Mouse (Mus musculus) forebrain, postnatal 0 days (tissue): ENCODE measurements around the gene Foxd2. TPM values are rescaled to one million over a fixed set of nuclear protein-coding genes. Genes with fewer than 3 reads are reported as not detected.

Experiments
- ATAC-seq: fragments of 200-750 bp; cut with Nextera tagmentation; 2 replicates; pipeline ENCODE4 v1.8.0; 2017; ENCODE audit warnings: mild to moderate bottlenecking, moderate library complexity
- DNase-seq: peaks from one replicate; pipeline ENCODE4 v3.0.0-alpha.2; 2015
- H3K27ac ChIP-seq: fragments of 300-500 bp; sonication (generic); 2 replicates; pipeline ENCODE4 v1.5.1; 2014; ENCODE audit warnings: low read depth, mild to moderate bottlenecking, antibody characterized with exemption, low read length, moderate library complexity, mixed read lengths
- H3K27me3 ChIP-seq: fragments of 300-500 bp; sonication (generic); 2 replicates; pipeline ENCODE4 v1.6.1; 2014; ENCODE audit warnings: mild to moderate bottlenecking, low read length, mixed read lengths; ENCODE audit not compliant: insufficient read depth
- H3K36me3 ChIP-seq: fragments of 300-500 bp; sonication (generic); 2 replicates; pipeline ENCODE4 v1.6.1; 2014; ENCODE audit warnings: mild to moderate bottlenecking, moderate library complexity; ENCODE audit not compliant: insufficient read depth
- H3K4me1 ChIP-seq: fragments of 300-500 bp; sonication (generic); 2 replicates; pipeline ENCODE4 v1.6.1; 2014; ENCODE audit warnings: antibody characterized with exemption; ENCODE audit not compliant: insufficient read depth
- H3K4me2 ChIP-seq: fragments of 300-500 bp; sonication (generic); 2 replicates; pipeline ENCODE4 v1.6.1; 2014; ENCODE audit warnings: low read depth, mild to moderate bottlenecking, moderate library complexity
- H3K4me3 ChIP-seq: fragments of 300-500 bp; sonication (generic); 2 replicates; pipeline ENCODE4 v1.5.1; 2014; ENCODE audit warnings: low read depth, low read length, mixed read lengths
- H3K9ac ChIP-seq: fragments of 300-500 bp; sonication (generic); 2 replicates; pipeline ENCODE4 v1.6.1; 2014; ENCODE audit warnings: mild to moderate bottlenecking
- H3K9me3 ChIP-seq: fragments of 300-500 bp; sonication (generic); 2 replicates; pipeline ENCODE4 v1.6.1; 2016; ENCODE audit warnings: low read length
- CTCF ChIP-seq: sonication (generic); IDR thresholded peaks from 2 replicates; pipeline ENCODE4 v1.5.1; 2016; ENCODE audit warnings: antibody characterized with exemption, control low read depth, low read depth
- WGBS: fragments of 180-500 bp; shearing (Covaris S2); extraction: QIAGEN DNeasy Blood & Tissue Kit; methylation state at CpG from one replicate; pipeline ENCODE4 v1.1.7; 2014; 5-methylcytosine and 5-hydroxymethylcytosine counted together
- polyA plus RNA-seq: library from polyadenylated mRNA; unstranded; fragments of >200 nt; fragmentation: Nextera tagmentation; extraction: Ambion mirVana; gene quantifications from 2 replicates; pipeline ENCODE4 v1.2.1, GENCODE M21; 2015
- total RNA-seq: library from RNA; depleted of rRNA; stranded (reverse); fragments of >200 nt; gene quantifications from 2 replicates; pipeline ENCODE4 v1.2.3, GENCODE M21; 2014

Foxd2 gene
- total and polyA plus RNA-seq, 2 experiments from 2014 or later = 0.28 to 1.8 TPM

DNA sequence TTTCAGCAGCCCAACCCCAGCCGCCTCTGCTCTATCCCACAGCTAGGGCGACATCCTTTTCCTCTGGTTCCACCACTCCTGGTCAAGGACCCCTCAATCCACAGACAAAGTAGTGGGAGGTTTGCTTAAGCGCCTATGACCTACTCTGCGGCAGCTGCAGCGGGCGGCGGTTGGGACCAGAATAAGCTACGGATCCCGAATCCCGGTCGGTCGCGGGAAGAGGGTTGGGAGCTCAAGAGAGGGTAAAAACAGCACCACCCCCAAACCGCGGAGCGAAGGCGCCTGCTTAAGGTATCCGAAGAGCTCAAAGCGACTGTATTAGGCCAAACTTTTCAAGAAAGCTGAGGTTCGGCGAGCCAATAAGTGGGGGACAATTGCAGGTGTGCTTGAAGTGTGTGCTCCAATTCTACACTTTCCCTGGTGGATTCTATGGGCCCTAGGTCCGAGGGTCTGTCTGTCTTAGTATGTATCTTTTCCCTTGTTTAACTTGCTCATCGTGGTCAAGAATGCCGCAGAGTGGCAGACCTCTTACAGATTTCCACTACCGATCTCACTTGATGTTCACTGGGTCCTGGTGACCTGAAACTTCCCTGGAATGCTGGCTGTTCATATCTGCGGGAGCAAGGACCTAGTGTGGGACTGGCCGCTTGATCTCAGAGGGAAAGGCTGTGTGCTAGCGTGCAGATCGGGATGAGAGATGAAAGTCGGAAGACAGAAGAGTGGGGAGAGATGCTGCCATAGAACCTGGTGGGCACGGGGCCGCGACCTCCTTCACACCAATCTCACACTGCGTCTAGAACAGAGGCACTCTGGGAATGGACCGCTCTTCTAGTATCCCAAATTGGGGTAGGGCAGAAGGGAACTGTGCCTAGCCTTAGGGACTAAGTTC is 4.3 kb upstream of the Foxd2 start:
- no peak for ATAC-seq
- Histone ChIP-seq H3K9ac (no peak overlapping the region), H3K36me3 (no peaks in the 10 kb centered on the region), H3K27me3 (peaks cover 89% of the 10 kb centered on the region), H3K9me3 (no peaks in the 10 kb centered on the region), H3K4me1 (no peaks in the 10 kb centered on the region), H3K4me3 (no peak overlapping the region), H3K4me2 (no peak overlapping the region), H3K27ac (no peak overlapping the region)
- WGBS = 5% methylated on average over 35 of the region's 35 CpGs
- TF ChIP-seq CTCF = no peak
- no peak for DNase-seq

GRCm38 (mm10) chr4:114909602-114910484 is 1.2 kb upstream of the Foxd2 start:
- Histone ChIP-seq H3K4me3 (peak overlapping the region; percentile 29; the same call in 1 of the 2 replicates), H3K27ac (no peak overlapping the region), H3K4me2 (peak overlapping the region; percentile 43), H3K36me3 (no peaks in the 10 kb centered on the region), H3K27me3 (peaks cover 87% of the 10 kb centered on the region), H3K4me1 (no peaks in the 10 kb centered on the region), H3K9me3 (no peaks in the 10 kb centered on the region), H3K9ac (no peak overlapping the region)
- ATAC-seq (no peak), DNase-seq (no peak)
- WGBS = 2% methylated on average over 20 of the region's 20 CpGs
- peak; percentile 47 for TF ChIP-seq CTCF

- DNase-seq (no peak), ATAC-seq (peak; percentile 30; the same call in 1 of the 2 replicates)
- H3K4me3 ChIP-seq = peak overlapping the region; percentile 29
- no peaks in the 10 kb centered on the region for H3K36me3 ChIP-seq
- H3K9me3 ChIP-seq = no peaks in the 10 kb centered on the region
- TF ChIP-seq CTCF = no peak
- no peaks in the 10 kb centered on the region for H3K4me1 ChIP-seq
- H3K9ac ChIP-seq = no peak overlapping the region
- no peak overlapping the region for H3K27ac ChIP-seq
- WGBS = under 1% methylated on average over 100 of the region's 103 CpGs
- H3K4me2 ChIP-seq = peak overlapping the region; percentile 43
- H3K27me3 ChIP-seq = peaks cover 84% of the 10 kb centered on the region
Measured at GRCm38 (mm10) chr4:114907951-114908828, 483 bp downstream of the Foxd2 start.

GRCm38 (mm10) chr4:114907056-114907917 is 1.4 kb downstream of the Foxd2 start:
- TF ChIP-seq CTCF = no peak
- H3K4me2 ChIP-seq = 0 out of 2 replicates have a peak overlapping the region, but pooled peaks have one; percentile 43
- H3K9me3 ChIP-seq = no peaks in the 10 kb centered on the region
- no peaks in the 10 kb centered on the region for H3K36me3 ChIP-seq
- no peak overlapping the region for H3K9ac ChIP-seq
- peak overlapping the region; percentile 29; the same call in 1 of the 2 replicates for H3K4me3 ChIP-seq
- WGBS = 3% methylated on average over 73 of the region's 74 CpGs
- peaks cover 86% of the 10 kb centered on the region for H3K27me3 ChIP-seq
- H3K27ac ChIP-seq = no peak overlapping the region
- no peak for ATAC-seq
- no peaks in the 10 kb centered on the region for H3K4me1 ChIP-seq
- DNase-seq = no peak

DNA sequence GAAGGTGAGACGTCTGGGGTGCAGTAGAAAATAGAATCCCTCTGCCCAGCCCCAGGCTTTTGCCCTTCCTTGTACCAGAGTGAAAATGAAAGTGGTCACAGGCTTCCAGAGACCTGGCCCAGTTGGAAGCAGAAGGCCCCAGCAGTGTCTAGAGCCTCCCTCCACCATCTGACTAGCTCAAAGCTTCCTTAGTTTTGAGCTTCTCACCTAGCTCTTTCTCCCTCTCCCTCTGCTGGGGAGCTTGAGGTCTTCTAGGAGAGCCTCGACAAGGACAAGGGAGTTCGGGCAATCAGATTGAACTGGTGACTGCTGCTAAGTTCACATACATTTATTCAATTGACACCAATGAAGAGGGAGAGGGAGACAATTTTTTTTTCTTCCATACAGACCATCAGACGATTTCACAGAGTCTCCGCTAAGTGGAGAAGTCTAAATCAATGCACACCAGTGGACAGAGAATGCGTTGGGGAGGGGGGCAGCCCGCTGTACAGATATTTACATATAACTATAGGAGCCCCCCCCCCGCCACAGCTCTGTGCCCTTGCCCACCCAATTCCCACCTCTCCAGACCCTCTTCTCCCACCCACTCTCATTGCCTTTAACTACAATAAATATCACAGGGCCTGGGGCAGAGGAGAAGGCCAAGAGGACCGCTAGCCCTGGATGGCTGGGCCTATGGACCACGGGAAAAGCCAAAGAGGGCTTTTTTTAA is 2.5 kb downstream of the Foxd2 start:
- ATAC-seq (no peak), DNase-seq (no peak)
- H3K27me3 ChIP-seq = peaks cover 85% of the 10 kb centered on the region
- no peaks in the 10 kb centered on the region for H3K36me3 ChIP-seq
- H3K4me3 ChIP-seq = no peak overlapping the region
- H3K9me3 ChIP-seq = no peaks in the 10 kb centered on the region
- WGBS = 9% methylated on average over 10 of the region's 10 CpGs
- no peak for TF ChIP-seq CTCF
- no peaks in the 10 kb centered on the region for H3K4me1 ChIP-seq
- H3K4me2 ChIP-seq = no peak overlapping the region
- no peak overlapping the region for H3K27ac ChIP-seq
- H3K9ac ChIP-seq = no peak overlapping the region
